Mouse (Mus musculus) brain, embryonic 14.5 days (tissue): ENCODE measurements around the gene 9530068E07Rik.

ENCODE experiments used
- CTCF ChIP-seq: fragments of 200-500 bp; IDR thresholded peaks from 2 replicates; pipeline ENCODE4 v1.5.1; 2012; ENCODE audit warnings: inconsistent platforms, mild to moderate bottlenecking, moderate library complexity, borderline replicate concordance; ENCODE audit not compliant: insufficient read depth, insufficient read length; ENCODE audit errors: extremely low read depth
- POLR2A ChIP-seq: fragments of 200-500 bp; IDR thresholded peaks from 2 replicates; pipeline ENCODE4 v1.6.1; 2012; ENCODE audit warnings: mild to moderate bottlenecking, inconsistent platforms, borderline replicate concordance; ENCODE audit not compliant: poor library complexity, insufficient read depth, insufficient read length, severe bottlenecking; ENCODE audit errors: extremely low read depth

GRCm38 (mm10) chr11:52418358-52418757 lies 22.1 kb downstream of the 9530068E07Rik start:
- no peak for TF ChIP-seq CTCF
- no peak for TF ChIP-seq POLR2A
